Mouse (Mus musculus) lung, embryonic 15.5 days (tissue): ENCODE measurements around the gene E2f1. TPM values are rescaled to one million over a fixed set of nuclear protein-coding genes. Genes with fewer than 3 reads are reported as not detected.

Experiments used
- ATAC-seq: fragments of 200-750 bp; cut with Nextera tagmentation; 2 replicates; pipeline ENCODE4 v1.8.0; 2017; ENCODE audit warnings: moderate number of reproducible peaks, borderline replicate concordance; ENCODE audit not compliant: low FRiP score, low TSS enrichment; ENCODE audit errors: extremely low read depth
- H3K27ac ChIP-seq: fragments of 300-500 bp; sonication (generic); 2 replicates; pipeline ENCODE4 v1.5.1; 2015; ENCODE audit warnings: moderate library complexity, mild to moderate bottlenecking, inconsistent platforms
- H3K27me3 ChIP-seq: fragments of 300-500 bp; sonication (generic); 2 replicates; pipeline ENCODE4 v1.6.1; 2015; ENCODE audit warnings: inconsistent platforms
- H3K36me3 ChIP-seq: fragments of 300-500 bp; sonication (generic); 2 replicates; pipeline ENCODE4 v1.6.1; 2015; ENCODE audit warnings: inconsistent platforms
- H3K4me1 ChIP-seq: fragments of 300-500 bp; sonication (generic); 2 replicates; pipeline ENCODE4 v1.6.1; 2015; ENCODE audit warnings: inconsistent platforms
- H3K4me2 ChIP-seq: fragments of 300-500 bp; sonication (generic); 2 replicates; pipeline ENCODE4 v1.6.1; 2015; ENCODE audit warnings: inconsistent platforms, mild to moderate bottlenecking, moderate library complexity
- H3K4me3 ChIP-seq: fragments of 300-500 bp; sonication (generic); 2 replicates; pipeline ENCODE4 v1.5.1; 2015; ENCODE audit warnings: mild to moderate bottlenecking, inconsistent platforms
- H3K9ac ChIP-seq: fragments of 300-500 bp; sonication (generic); 2 replicates; pipeline ENCODE4 v1.6.1; 2015; ENCODE audit warnings: inconsistent platforms
- H3K9me3 ChIP-seq: fragments of 300-500 bp; sonication (generic); 2 replicates; pipeline ENCODE4 v1.6.1; 2016; ENCODE audit warnings: inconsistent platforms
- WGBS: fragments of 180-500 bp; shearing (Covaris S2); methylation state at CpG from one replicate; pipeline ENCODE4 v1.1.7; 2015; 5-methylcytosine and 5-hydroxymethylcytosine counted together
- polyA plus RNA-seq: library from polyadenylated mRNA; unstranded; fragments of >200 nt; fragmentation: Nextera tagmentation; extraction: Ambion mirVana; gene quantifications from 2 replicates; pipeline ENCODE4 v1.2.1, GENCODE M21; 2015

Gene E2f1
- polyA plus RNA-seq, 1 experiment from 2014 or later: 31.2 TPM

DNA sequence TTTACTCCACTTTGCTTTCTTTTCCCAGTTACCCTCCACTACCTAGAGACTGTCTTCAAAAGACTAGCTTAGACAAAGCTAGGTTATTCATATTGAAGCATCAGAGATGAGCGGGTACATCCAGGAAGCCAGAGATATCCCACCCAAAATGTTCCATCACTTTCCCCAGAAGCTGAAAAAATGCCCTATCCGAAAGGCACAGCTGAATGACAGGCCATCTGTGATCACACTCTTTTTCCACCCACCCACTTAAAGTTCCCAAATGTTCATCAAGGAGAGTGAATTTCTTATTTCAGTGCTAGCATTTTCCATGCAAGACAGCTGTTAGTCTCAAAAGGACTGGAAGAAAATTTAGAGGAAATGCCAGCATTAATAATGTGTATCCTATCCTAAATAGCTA, 44.4 kb downstream of the E2f1 start:
- Histone ChIP-seq H3K27me3 (no peaks in the 10 kb centered on the region), H3K36me3 (peaks cover 50% of the 10 kb centered on the region), H3K4me1 (no peaks in the 10 kb centered on the region), H3K27ac (no peak overlapping the region), H3K4me3 (no peak overlapping the region), H3K9me3 (no peaks in the 10 kb centered on the region), H3K4me2 (no peak overlapping the region), H3K9ac (no peak overlapping the region)
- no peak for ATAC-seq
- WGBS: 91% methylated on average over 2 of the region's 2 CpGs

GRCm38 (mm10) chr2:154522334-154522733, 47.4 kb downstream of the E2f1 start:
- no peak overlapping the region for H3K4me2 ChIP-seq
- 89% methylated on average over 5 of the region's 5 CpGs for WGBS
- no peaks in the 10 kb centered on the region for H3K4me1 ChIP-seq
- no peak overlapping the region for H3K27ac ChIP-seq
- no peak for ATAC-seq
- H3K4me3 ChIP-seq: no peak overlapping the region
- H3K36me3 ChIP-seq: peaks cover 45% of the 10 kb centered on the region
- no peak overlapping the region for H3K9ac ChIP-seq
- no peaks in the 10 kb centered on the region for H3K9me3 ChIP-seq
- no peaks in the 10 kb centered on the region for H3K27me3 ChIP-seq

GRCm38 (mm10) chr2:154521449-154521848, 48.2 kb downstream of the E2f1 start:
- no peak overlapping the region for H3K4me3 ChIP-seq
- H3K4me1 ChIP-seq: no peaks in the 10 kb centered on the region
- H3K9ac ChIP-seq: no peak overlapping the region
- no peaks in the 10 kb centered on the region for H3K27me3 ChIP-seq
- no peak overlapping the region for H3K27ac ChIP-seq
- H3K36me3 ChIP-seq: peaks cover 45% of the 10 kb centered on the region
- H3K9me3 ChIP-seq: no peaks in the 10 kb centered on the region
- H3K4me2 ChIP-seq: no peak overlapping the region
- ATAC-seq: no peak

DNA sequence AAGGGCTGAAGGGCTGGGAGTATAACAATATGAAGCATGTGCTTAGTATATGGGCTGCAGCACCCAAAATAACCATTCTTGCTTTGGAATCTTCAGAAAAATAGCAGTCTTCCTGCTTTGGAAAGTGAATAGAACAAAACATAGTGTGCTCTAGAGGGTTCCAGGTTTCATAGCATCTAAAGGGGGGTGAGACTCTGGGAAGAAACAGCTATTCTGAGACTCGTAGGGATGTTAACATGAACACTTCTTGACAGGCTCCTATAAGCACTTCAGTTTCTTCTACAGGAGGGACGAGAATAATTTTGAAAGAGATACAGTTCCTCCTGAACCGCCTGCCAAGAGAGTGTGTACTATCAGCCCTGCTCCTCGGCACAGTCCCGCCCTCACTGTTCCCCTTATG, 52.3 kb downstream of the E2f1 start:
- H3K4me1 ChIP-seq: no peaks in the 10 kb centered on the region
- no peaks in the 10 kb centered on the region for H3K9me3 ChIP-seq
- peaks cover 21% of the 10 kb centered on the region for H3K36me3 ChIP-seq
- H3K9ac ChIP-seq: no peak overlapping the region
- ATAC-seq: no peak
- no peak overlapping the region for H3K27ac ChIP-seq
- 85% methylated on average over 5 of the region's 5 CpGs for WGBS
- no peak overlapping the region for H3K4me2 ChIP-seq
- no peaks in the 10 kb centered on the region for H3K27me3 ChIP-seq
- no peak overlapping the region for H3K4me3 ChIP-seq

- H3K27ac ChIP-seq: no peak overlapping the region
- no peak overlapping the region for H3K4me2 ChIP-seq
- no peak overlapping the region for H3K9ac ChIP-seq
- H3K4me1 ChIP-seq: no peaks in the 10 kb centered on the region
- H3K36me3 ChIP-seq: peaks cover 18% of the 10 kb centered on the region
- H3K4me3 ChIP-seq: no peak overlapping the region
- H3K27me3 ChIP-seq: no peaks in the 10 kb centered on the region
- 75% methylated on average over 3 of the region's 3 CpGs for WGBS
- no peaks in the 10 kb centered on the region for H3K9me3 ChIP-seq
- ATAC-seq: no peak
These were observed 52.7 kb downstream of the E2f1 start for GRCm38 (mm10) chr2:154516944-154517343.

DNA sequence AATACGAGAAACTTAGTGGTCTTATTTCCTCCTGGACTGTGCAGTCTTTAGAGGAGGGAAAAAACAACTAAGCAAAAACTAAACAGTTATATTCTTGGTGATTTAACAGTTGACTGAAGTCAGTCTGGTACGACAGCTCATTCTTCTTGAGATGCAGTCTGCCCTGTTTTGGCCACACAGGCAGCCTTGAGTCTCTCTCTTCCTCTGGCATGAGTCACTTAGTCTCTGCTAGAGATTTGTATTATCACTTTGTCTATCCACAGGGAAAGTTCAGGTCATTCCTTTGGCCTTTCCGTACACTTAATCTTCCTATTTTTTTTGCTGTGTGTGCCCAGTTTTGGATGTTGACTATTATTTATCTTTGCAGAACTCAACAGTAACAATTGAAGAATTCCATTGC, 59.6 kb downstream of the E2f1 start:
- Histone ChIP-seq H3K36me3 (peaks cover 24% of the 10 kb centered on the region), H3K27ac (no peak overlapping the region), H3K9ac (no peak overlapping the region), H3K4me1 (no peaks in the 10 kb centered on the region), H3K4me3 (no peak overlapping the region), H3K9me3 (no peaks in the 10 kb centered on the region), H3K27me3 (no peaks in the 10 kb centered on the region), H3K4me2 (no peak overlapping the region)
- 90% methylated on average over 3 of the region's 3 CpGs for WGBS
- no peak for ATAC-seq

Other genes with a start within 250 kb of the E2f1 start
- 17.8 and 19.8 TPM in 2 replicates for gene Cdk5rap1, start 196.9 kb downstream of the E2f1 start, polyA plus RNA-seq
- 8.6 and 10.5 TPM in 2 replicates for gene Snta1, start 161.8 kb downstream of the E2f1 start, polyA plus RNA-seq
- gene Cbfa2t2, start 133.4 kb downstream of the E2f1 start, polyA plus RNA-seq: 33.6 and 37.6 TPM in 2 replicates
- gene 1700003F12Rik, start 22.8 kb downstream of the E2f1 start, polyA plus RNA-seq: 0.81 and 0.91 TPM in 2 replicates
- gene Actl10, start 18.1 kb downstream of the E2f1 start, polyA plus RNA-seq: 0.20 and 0.22 TPM in 2 replicates
- gene Necab3, start 11.0 kb downstream of the E2f1 start, polyA plus RNA-seq: 2.1 and 2.9 TPM in 2 replicates
- gene Pxmp4, start 33.8 kb upstream of the E2f1 start, polyA plus RNA-seq: 26.4 and 29.1 TPM in 2 replicates
- gene Zfp341, start 43.4 kb upstream of the E2f1 start, polyA plus RNA-seq: 1.0 TPM in 2 replicates
- gene 4930519P11Rik, start 43.5 kb upstream of the E2f1 start, polyA plus RNA-seq: not detected in 2 replicates
- gene Chmp4b, start 81.8 kb upstream of the E2f1 start, polyA plus RNA-seq: 27.2 and 27.6 TPM in 2 replicates
- not detected in 2 replicates for gene Gm14214, start 200.1 kb upstream of the E2f1 start, polyA plus RNA-seq
- gene Raly, start 221.2 kb upstream of the E2f1 start, polyA plus RNA-seq: 42.2 and 48.0 TPM in 2 replicates
- gene a, start 221.5 kb upstream of the E2f1 start, polyA plus RNA-seq: 0.24 TPM in 1 of 2 replicates, not detected in the other